Comparison of ENCODE assay signal across 20 mouse cellular contexts in the genomic region with DNA sequence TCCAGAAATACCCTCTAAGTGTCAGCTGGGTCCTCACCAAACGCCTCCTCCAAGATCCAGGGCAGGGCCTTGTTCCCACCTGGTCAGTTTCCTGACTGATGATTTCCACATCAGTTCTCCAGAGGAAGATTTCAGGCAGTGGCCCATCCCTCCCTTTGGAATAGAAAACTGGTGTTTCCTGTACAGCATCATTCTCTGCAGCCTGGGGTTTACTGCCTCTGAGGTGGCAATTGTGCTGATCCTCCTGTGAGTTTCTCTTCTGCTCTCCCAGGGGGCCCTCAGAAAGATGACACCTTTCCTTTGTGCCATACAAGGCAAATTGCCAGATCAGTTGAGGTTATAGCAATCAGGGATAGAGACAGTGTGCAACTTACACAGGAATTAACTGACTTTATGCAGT. TPM values are rescaled to one million over a fixed set of nuclear protein-coding genes. Genes with fewer than 3 reads are reported as not detected.
"Had no signal": no experiment of that assay in that cellular context is flagged by ENCODE, and none has a peak within 500 bp of the region (broad histone marks: within the 10 kb centered on the region; RNA-seq: fewer than 3 reads in every experiment).

No protein-coding gene starts in this region.

- H3K4me1 ChIP-seq: midbrain, embryonic 10.5 days; midbrain, embryonic 12.5 days; neural tube, embryonic 13.5 days; neural tube, embryonic 15.5 days; stomach, embryonic 15.5 days had no signal

- H3K4me3 ChIP-seq: midbrain, embryonic 10.5 days; midbrain, embryonic 12.5 days; myocyte; neural tube, embryonic 13.5 days; neural tube, embryonic 15.5 days; stomach, embryonic 15.5 days had no signal

- H3K9ac ChIP-seq: lung, embryonic 14.5 days; midbrain, embryonic 12.5 days; neural tube, embryonic 13.5 days; neural tube, embryonic 15.5 days; stomach, embryonic 15.5 days had no signal

- H3K27me3 ChIP-seq: midbrain, embryonic 12.5 days; neural tube, embryonic 13.5 days; neural tube, embryonic 15.5 days; stomach, embryonic 15.5 days had no signal

- DNase-seq: lung, adult 18-20 months; lung, embryonic 14.5 days; lung, postnatal 10 days; lung, postnatal 4 days; midbrain, embryonic 14.5 days; retina, postnatal 1 day; right cerebral cortex, adult 18-20 months; right cerebral cortex, postnatal 14 days; thymus, adult 2 months; thymus, postnatal 25 days had no signal

- H3K4me2 ChIP-seq: lung, embryonic 14.5 days; midbrain, embryonic 12.5 days; neural tube, embryonic 13.5 days; neural tube, embryonic 15.5 days; stomach, embryonic 15.5 days had no signal

- H3K9me3 ChIP-seq: midbrain, embryonic 10.5 days; midbrain, embryonic 12.5 days; neural tube, embryonic 13.5 days; neural tube, embryonic 15.5 days; stomach, embryonic 15.5 days had no signal

- H3K27ac ChIP-seq: midbrain, embryonic 10.5 days; midbrain, embryonic 12.5 days; neural tube, embryonic 13.5 days; neural tube, embryonic 15.5 days; stomach, embryonic 15.5 days; stomach, postnatal 0 days had no signal

- ATAC-seq: midbrain, embryonic 16.5 days had no signal

RNA-seq across cellular contexts. Expression of a gene that starts 48.4 kb away (rescaled TPM):
- total RNA-seq: megakaryocyte, adult 5-6 weeks; megakaryocyte-erythroid progenitor cell, adult 5-6 weeks had no signal
